Mouse (Mus musculus) heart, postnatal 10 days (tissue): ENCODE measurements around the gene Cenpj. TPM values are rescaled to one million over a fixed set of nuclear protein-coding genes. Genes with fewer than 3 reads are reported as not detected.

Experiments used
- DNase-seq, 2 experiments: peaks; one replicate each; pipeline ENCODE4 v3.0.0; 2021
- intact Hi-C: fragments of 180-260 bp; cut with DNase I; formaldehyde crosslinking; loops from one replicate; pipeline ENCODE4 v1.15.1; 2025
- total RNA-seq, 2 experiments: library from RNA; stranded (reverse); gene quantifications; 2 replicates each; pipeline ENCODE4 v1.2.3; 2021

Gene Cenpj
- 1 to 10 TPM; 3.0 to 3.6 TPM for total RNA-seq

DNA sequence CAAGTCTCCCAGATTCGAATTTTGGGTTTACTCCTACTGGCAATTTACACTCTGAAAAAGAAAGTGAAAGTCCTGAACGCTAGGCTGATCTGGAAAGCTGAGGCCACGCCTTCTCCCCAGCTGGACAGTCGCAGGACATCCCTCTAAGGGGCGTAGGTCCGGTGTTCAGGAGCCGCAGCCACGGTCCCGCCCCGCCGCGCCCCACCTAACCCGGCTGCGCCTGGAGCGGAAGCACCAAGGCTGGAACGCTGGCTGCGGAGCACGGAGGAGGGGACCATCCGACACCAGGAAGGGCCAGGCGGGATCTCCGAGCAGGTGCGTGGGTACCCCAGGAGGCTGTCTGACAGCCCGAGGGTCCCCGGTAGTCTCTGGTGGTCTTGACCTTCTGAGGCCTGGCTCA lies at the start of gene Cenpj, which contains the start of gene Parp4:
Gene Cenpj, minus strand, starts transcription at position 10 of the 400 bp plus-strand sequence.
Gene Parp4, plus strand, starts transcription at position 204 of the 400 bp plus-strand sequence.
- intact Hi-C loops = loop anchor here (10.0 kb wide), 1 partner anchor 791 kb away; the partner anchor contains the start of genes Adcy4 and Ripk3
- DNase-seq = peak; percentile 89 to 92

DNA sequence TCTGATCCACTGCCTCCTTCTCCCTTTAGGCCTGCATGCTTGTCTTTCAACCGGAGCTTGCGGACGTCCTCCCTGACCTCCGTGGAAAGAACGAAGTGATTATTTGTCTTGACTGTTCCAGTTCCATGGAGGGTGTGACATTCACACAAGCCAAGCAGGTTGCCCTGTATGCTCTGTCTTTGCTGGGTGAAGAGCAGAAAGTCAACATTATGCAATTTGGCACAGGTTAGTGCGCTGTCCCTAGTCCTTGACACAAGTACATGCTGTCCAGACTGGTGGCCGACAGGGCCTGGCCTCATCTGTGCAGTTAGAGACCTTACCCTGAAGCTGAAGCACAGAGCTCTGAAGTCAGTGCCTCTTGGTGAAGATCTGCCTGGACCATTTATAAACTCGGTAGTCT lies 45.2 kb upstream of the Cenpj start:
- no peak for DNase-seq
- intact Hi-C loops = no loop called here

DNA sequence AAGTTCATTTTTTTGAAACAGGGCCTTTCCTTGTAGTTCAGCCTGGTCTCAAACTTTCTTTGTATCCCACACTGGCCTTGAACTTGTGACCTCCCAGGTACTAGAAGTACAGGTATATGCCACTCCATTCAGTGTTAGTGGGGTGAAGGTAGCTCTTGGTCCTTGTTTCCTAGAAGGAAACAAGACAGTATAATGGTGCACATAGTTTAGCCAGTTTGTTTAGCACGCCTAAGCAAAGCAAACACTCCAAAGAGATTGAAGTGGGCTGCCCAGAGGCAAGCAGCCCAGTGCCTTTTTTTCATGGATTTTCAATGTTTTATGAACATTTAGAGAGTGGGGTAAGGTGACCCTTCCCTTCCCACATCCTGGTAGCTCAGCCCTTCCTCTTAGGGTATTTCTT lies 42.2 kb upstream of the Cenpj start:
- DNase-seq = no peak
- intact Hi-C loops = no loop called here

DNA sequence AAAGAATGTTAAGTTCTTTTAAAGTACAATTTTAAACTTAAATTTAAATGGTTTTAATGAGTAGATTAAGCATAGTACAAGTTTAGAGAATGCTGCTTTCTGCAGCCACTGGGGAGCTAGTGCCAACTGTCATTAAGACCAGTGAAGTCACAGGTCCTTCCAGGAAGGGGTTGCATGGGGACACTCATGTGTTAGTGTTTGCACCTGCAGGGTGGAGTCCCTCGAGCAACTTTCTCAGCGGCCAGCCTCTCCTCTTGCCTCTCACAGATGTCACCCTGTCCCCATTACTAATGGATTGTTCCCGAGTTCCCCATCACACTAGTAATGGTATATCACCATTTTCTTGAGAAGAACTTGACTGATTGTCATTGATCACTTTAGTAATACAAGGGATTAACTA lies 38.0 kb upstream of the Cenpj start:
- no peak for DNase-seq
- intact Hi-C loops = no loop called here

DNA sequence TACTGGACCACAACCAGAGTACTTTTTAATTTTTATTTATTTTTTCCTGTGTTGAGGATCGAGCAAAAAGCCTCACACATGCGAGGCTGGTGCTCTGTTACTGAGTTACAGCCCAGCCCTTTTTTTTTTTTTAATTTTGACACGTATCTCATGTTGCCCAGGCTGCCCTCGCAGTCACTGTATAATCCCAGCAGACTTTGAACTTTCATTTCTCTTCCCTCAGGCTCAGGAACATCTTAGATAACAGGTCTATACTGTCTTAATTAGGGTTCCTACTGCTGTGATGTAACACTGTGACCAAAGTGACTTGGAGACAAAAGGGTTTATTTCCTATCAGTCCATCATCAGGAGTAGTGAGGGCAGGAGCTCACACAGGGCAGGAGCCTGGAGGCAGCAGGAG lies 29.9 kb upstream of the Cenpj start:
- intact Hi-C loops = no loop called here

DNA sequence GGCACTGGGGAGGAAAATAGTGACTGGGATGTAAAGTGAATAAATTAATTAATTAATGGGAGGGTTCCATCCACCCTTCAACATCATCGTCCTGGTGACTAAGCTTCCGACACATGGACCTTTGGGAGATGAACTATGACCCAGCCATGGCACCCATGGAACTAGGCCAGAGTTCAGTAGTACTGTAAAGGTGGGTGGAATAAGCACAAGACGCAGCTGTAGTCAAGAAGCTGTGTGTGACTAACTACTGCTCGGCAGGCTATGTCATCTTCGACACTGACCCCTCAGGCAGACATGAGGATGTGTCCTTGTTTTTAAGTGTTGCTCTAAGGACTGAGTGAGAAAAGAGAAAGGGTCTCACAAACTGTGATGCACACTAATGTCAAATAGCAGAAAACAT lies 29.2 kb upstream of the Cenpj start:
- intact Hi-C loops = no loop called here
- no peak for DNase-seq

More for the DNA sequence above, 29.9 kb upstream of the Cenpj start:
- no peak for DNase-seq

DNA sequence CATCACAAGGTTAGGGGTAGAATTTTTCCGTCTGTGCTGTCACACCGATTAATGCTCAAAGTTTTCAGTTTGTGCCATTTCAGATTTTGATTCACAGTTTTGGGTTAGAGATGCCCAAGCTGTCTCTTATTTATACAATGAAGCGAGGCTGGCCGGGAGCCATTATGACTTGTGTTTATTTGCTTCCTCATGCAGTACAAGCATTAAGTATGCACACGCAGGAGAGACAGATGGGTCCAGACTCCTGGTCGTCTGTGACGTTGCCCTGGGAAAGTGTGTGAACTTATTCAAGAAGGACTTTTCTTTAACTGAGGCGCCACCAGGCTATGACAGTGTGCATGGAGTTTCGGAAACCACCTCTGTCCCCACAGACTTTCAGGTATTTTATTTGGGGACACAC lies 26.8 kb upstream of the Cenpj start:
- intact Hi-C loops = no loop called here
- no peak for DNase-seq

DNA sequence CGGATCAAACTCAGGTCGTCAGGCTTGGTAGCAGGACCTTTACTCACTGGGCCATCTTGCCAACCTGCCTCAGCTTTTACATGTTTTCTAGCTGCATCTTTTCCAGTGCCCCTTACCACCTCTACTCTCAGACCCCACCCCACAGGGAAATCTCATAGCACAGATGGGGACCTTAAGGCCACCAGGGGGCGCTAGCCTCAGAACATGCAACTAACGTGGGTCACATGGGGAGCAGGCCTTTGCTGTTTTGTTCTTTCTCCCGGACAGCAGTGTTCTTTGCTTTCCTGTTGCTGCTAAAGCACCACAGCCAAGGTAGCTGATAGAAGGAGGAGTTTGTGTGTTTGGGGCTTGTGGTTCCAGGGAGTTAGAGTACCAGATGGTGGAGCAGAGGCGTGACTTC lies 23.5 kb upstream of the Cenpj start:
- intact Hi-C loops = loop anchor here (2.0 kb wide), 1 partner anchor 194 kb away; no protein-coding TSS in a partner anchor
- peak; percentile 21 to 67 for DNase-seq

DNA sequence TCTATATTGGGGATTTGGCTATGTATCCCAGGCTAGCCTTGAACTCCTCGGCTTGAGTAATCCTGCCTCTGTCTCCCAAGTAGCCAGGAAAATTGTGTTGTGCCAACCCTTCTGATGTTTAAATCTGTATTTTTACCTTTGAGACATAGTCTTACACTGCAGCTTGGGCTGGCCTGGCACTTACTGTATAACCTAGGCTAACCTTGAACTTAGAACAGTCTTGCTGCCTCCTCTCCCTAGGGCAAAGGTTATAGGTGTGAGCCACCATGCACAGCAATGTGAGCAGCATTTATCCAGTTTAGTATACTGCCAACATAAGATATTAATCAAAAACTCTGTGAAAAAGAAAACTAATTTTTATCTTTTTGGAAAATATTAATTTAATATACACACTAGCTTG lies 19.6 kb upstream of the Cenpj start:
- DNase-seq = no peak
- intact Hi-C loops = no loop called here

DNA sequence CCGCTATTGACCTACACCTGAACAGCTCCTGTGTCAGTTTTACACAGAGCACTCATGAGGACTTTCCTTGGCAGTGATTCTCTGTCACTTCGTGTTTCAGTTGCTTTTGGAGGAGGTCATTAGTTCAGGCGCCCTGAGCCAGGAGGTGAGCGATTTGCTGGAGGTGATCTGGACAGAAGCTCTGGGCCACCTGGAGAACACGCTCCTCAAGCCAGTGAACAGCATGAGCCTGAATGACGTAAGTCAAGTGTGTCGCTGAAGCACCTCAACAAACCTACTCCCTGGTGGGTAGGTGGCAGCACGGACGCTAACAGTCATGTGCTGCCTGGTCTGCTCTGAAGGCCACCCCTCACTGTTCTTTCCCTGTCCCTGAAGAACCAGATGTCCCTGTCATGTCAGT lies 17.0 kb upstream of the Cenpj start:
- no peak for DNase-seq
- intact Hi-C loops = no loop called here

DNA sequence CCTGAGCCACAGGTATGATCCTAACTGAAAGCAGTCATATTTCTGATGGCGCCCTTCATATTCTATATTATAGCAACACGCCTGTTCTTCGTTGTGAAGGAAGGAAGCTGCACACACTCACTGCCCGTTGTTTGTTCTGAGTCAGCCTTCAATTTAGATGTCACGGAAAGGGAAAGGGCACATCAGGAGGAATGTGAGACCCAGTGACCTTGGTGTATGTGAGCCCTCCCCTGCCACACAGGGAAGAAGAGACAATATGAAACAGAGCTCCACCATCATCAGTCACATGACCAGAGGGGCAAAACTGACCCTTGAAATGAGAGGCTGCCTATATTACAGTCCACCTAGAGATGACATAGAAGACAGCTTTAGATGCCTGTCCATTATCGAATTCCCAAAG lies 7.1 kb upstream of the Cenpj start:
- DNase-seq = no peak
- intact Hi-C loops = no loop called here

DNA sequence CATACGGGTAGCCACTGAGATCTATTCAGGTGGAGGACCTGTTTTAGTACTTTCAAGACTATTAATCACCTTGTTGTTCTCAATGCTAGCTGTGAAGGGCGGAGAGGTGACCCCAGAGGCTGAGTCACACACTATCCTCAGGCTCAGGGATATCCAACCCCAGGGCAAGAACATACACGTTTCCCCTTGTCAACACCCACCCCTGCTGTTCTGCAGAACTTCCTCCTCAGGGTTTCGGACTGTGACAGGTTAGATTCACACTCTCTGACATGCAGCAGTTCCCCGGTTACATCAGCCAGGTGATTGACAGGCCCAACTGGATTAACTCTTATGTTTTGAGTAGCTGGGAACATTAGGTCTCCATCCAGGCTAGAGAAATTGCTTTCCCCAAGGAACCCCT lies 5.9 kb upstream of the Cenpj start:
- intact Hi-C loops = no loop called here
- DNase-seq = peak; percentile 11 to 14

DNA sequence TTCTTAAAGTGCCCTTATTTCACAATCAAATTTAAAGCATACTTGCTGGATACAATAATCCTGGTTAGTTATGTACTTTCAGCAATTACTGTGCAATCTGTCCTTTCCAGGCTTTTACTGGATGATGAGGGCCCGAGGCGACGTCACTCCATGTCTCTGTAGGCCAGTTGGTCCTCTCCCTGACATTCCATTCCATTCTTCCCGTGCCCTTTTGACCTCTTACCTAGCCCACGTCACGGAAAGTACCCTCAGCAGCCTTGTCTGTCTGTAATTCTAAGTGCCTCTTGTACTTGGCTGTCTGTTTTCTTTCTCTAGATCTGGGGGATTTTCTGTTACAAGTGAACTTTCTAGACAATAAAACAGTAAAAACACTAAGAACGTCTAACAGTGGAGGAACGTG lies 3.8 kb upstream of the Cenpj start:
- intact Hi-C loops = loop anchor here (10.0 kb wide), 1 partner anchor 794 kb away; the partner anchor contains the start of genes Adcy4 and Ripk3

DNA sequence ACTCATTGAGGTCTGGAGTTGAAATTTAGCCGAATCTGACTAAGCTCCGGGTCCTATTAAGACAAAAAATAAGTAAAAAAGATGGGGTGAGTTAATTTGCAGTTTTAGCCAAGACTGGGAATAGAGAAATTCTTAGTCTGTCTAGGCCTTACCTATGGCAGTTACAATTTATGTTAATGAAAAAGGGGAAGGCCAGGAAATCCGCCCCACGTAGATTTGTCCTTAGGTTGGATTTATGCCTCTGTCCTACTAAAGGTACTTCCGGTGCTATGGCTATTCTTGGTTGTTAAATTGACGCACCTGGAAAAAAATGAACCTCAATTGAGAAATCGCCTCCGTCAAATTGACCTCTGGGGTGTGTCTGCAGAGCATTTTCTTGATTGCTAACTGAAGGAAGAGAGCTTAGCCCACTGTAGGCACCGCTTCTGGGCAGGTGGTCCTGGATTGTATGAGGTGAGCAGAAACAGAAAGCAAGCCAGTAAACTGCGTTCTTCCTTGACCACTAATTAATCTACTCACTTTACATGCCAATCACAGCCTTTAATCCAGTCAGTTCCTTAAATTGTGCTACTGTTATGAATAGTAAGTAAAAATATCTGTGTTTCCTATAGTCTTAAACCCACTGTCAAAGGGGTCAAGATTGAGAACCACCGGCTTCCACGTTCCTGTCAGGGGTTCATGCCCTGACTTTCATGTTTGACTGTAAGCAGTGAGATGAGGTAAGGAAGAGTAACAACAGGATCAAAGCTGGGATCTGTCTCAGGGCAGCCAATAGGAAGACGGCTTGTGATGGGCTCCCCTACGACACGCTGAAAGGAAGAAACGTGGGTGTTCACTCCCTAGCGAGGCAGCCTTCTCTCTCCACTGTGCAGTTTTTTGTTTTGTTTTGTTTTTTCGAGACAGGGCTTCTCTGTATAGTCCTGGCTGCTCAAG lies 1.0 kb upstream of the Cenpj start:
- intact Hi-C loops = loop anchor here (10.0 kb wide), 1 partner anchor 791 kb away; the partner anchor contains the start of genes Adcy4 and Ripk3
- DNase-seq = peak; percentile 9 to 12

More for the DNA sequence above, 3.8 kb upstream of the Cenpj start:
- peak in 1 of 2 experiments; percentile 8 for DNase-seq

DNA sequence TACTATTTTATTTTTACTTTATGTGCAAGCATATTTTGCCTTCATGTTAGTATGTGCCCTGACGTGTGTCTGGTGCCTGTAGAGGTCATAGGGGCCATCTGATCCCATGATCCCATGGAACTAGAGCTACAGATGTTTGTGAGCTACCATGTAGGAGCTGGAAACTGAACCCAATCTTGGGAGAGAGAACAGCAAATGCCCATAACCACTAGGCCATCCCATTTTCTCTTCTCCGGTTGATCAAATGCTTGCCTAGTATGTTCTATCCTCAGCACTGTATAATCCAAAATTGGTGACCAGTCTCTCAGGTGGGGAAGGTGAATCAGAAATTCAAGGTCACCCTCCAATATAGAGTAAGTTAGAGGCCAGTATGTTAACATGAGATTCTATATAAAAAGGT lies 2.7 kb downstream of the Cenpj start:
- intact Hi-C loops = loop anchor here (10.0 kb wide), 1 partner anchor 788 kb away; the partner anchor contains the start of genes Adcy4 and Ripk3
- no peak for DNase-seq

DNA sequence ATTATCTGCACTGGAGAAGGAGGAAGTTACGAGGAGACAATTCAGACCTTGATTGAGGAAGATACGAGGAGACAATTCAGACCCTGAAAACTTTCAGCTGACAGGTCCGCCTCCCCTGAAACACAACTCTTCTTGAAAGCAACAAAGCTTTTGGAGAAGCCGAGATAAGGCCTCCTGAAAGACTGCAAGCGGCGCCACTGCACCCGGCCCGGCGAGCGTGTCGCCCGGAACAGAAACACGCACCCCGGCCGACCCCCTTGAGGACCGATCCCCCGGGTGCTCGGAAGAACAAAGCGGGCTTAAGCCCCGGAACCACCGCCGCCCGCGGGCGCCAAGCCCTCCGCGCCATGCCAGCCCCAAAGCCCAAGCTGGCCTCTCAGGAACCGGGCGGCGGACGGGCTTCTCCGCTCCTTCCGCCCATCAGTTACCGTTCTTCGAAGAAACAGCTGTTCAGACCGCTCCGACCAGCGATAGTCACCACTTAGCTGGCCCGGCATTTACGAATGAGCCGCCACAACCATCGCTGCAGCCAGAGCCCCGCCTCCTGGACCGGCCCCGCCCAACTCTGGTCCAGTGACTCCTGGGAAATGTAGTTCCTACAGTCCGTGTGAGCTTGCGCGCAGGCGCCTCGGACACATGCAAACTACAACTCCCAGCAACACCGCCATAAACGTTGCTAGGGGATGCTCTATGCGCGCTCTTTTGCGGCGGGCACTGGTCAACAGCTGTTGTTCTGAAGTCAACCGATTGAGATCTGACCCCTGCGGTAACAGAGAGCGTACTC lies 3.7 kb downstream of the Cenpj start:
- intact Hi-C loops = loop anchor here (10.0 kb wide), 1 partner anchor 787 kb away; the partner anchor contains the start of genes Adcy4 and Ripk3
- peak; percentile 97 for DNase-seq

DNA sequence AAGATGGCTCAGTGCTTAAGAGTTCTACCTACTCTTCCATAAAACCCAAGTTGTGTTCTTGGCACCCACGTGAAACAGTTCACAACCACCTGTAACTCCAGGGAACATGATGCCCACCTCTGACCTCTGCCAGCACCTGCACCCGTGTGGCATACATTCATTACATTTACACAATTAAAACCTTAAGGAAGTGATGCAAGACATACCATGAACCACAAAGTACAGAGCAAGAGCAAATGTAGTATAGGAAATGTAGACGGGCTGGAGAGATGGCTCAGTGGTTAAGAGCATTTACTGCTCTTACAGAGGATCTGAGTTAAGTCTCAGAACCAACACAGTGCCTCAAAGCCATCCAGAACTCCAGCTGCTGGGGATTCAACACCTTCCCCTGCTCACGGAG lies 6.2 kb downstream of the Cenpj start:
- DNase-seq = no peak
- intact Hi-C loops = no loop called here

DNA sequence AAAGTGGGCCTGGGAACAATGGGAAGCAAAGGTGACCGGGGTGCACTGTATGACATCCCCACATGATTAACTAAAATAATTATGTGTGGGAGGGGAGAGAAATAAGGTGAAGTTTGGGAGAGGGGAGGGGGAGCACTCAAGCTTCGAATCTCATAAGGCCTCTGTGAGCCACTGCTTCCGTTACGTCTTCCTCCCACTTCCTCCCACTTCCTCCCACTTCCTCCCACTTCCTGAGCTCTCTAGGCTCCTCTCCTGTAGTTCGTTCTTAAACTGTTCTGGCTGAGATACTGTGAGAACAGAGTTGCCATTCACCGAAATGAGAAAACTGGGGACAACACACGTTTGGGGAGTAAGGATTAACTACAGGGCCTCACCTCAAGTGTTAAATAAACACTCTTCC lies 7.7 kb downstream of the Cenpj start:
- no peak for DNase-seq
- intact Hi-C loops = no loop called here

DNA sequence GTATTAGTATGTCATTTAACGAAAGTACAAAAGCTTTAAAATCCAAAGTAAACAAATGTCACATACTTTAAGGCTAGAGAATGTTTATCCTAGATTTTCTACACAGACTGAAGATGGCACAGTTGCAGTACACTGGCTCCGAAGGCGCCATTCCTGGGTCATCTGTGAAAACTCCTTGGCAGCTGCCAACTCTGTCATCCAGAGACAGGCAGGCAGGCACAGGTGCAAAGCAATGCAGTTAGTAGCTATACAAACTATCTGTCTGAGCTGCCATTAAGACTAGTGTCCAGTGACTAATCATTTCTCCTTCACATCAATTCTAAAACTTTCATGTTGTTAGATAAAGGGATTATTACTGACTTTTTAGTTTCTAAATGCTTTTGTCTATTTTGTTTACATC lies 16.1 kb downstream of the Cenpj start:
- DNase-seq = no peak
- intact Hi-C loops = no loop called here

DNA sequence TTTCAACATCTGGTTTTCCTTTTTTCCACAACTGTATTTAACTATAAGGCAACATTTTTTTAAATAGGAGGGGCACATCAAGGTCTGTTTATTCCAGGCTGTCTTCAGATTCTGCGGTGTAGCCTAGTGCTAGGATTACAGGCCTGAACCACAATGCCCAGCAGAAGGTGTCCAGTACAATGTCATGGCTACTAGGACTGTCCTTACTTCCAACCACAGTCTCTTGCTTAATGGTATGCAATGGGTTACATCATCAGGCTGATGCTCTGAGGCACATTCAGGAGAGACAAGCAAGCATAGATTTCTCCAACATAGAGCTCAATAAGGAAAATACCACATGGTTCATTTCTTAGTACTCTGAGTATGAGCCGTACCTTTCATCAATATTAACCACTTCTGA lies 20.5 kb downstream of the Cenpj start:
- intact Hi-C loops = no loop called here
- DNase-seq = no peak

DNA sequence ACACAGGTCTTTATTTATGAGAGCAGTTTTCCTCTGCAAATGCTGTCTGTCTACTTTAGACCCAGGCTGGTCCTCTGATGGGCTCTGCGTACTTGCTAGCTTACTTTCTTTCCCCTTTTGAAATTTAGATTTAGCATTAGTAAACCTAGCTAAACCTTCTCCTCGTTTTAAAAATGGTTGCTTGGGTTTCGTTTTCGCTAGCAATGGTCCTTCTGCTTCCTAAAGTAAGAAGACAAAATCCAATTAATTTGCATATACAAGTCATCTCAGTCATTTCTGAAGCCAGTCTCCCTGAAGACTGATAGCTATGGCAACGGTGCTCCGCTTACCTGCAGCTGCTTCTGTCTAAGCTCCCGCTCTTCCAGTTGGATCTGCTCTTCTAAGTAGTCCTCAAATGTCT lies 21.9 kb downstream of the Cenpj start:
- intact Hi-C loops = no loop called here
- no peak for DNase-seq
